Comparison of ENCODE assay signal across 11 mouse cellular contexts in the genomic region with DNA sequence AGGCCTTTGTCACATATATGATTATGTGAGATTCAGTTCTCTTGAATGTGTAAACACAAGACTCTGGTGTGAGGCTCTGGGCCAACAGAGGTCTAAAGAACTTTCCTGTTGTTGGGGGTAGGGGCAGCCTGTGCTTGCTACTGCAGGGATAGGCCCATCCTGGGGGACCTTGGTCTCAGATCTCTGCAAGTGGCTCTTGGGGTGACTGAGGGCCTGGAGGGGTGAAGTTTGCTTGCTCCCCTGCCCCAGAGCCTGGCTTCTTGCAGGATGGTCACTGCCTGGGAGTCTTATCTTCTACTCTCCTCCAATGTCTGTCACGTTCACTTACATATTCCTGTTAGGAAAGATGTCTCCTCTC.
DNase-seq lines count a peak whose midpoint lies in the region; ATAC-seq lines count a peak whose summit lies in the region.
"Had no signal": no experiment of that assay in that cellular context is flagged by ENCODE, and none has a peak within 500 bp of the region (broad histone marks: within the 10 kb centered on the region; RNA-seq: fewer than 3 reads in every experiment).

No protein-coding gene starts in this region.

- no peaks in the 10 kb centered on the region for H3K27me3 ChIP-seq in lung, embryonic 15.5 days
- H3K27me3 ChIP-seq in forebrain, embryonic 11.5 days (ENCODE audit: control insufficient read depth, insufficient read depth, low read length), result no peaks in the 10 kb centered on the region
- H3K27me3 ChIP-seq in intestine, embryonic 15.5 days (replicated peaks), result no peaks in the 10 kb centered on the region
- no peaks in the 10 kb centered on the region for H3K27me3 ChIP-seq in stomach, embryonic 16.5 days (ENCODE audit: control insufficient read depth, insufficient read depth, low read length)

- no peaks in the 10 kb centered on the region for H3K9me3 ChIP-seq in lung, embryonic 15.5 days
- no peaks in the 10 kb centered on the region for H3K9me3 ChIP-seq in forebrain, embryonic 11.5 days (ENCODE audit: control insufficient read depth, low read length)
- no peaks in the 10 kb centered on the region for H3K9me3 ChIP-seq in intestine, embryonic 15.5 days
- H3K9me3 ChIP-seq in stomach, embryonic 16.5 days (replicated peaks; ENCODE audit: control insufficient read depth, low read length), result no peaks in the 10 kb centered on the region

- no peak overlapping the region for H3K9ac ChIP-seq in lung, embryonic 15.5 days
- no peak overlapping the region; the same call in 1 of the 2 replicates for H3K9ac ChIP-seq in forebrain, embryonic 11.5 days (ENCODE audit: low read length)
- no peak overlapping the region for H3K9ac ChIP-seq in intestine, embryonic 15.5 days
- no peak overlapping the region for H3K9ac ChIP-seq in stomach, embryonic 16.5 days (ENCODE audit: low read length)
- H3K9ac ChIP-seq: liver, embryonic 14.5 days had no signal

- peak; percentile 73 for ATAC-seq in lung, embryonic 15.5 days (ENCODE audit: borderline replicate concordance, extremely low read depth, low FRiP score, low TSS enrichment)
- ATAC-seq in forebrain, embryonic 11.5 days (replicated peaks; ENCODE audit: low FRiP score), result peak; percentile 11; the same call in 1 of the 2 replicates
- ATAC-seq in intestine, embryonic 15.5 days, result no peak
- no peak for ATAC-seq in stomach, embryonic 16.5 days (ENCODE audit: insufficient read depth, low FRiP score)

- WGBS in lung, embryonic 15.5 days, result 43% methylated on average over 1 of the region's 1 CpGs
- 62% methylated on average over 1 of the region's 1 CpGs for WGBS in forebrain, embryonic 11.5 days
- WGBS in intestine, embryonic 15.5 days, result 80% methylated on average over 1 of the region's 1 CpGs
- 68% methylated on average over 1 of the region's 1 CpGs for WGBS in stomach, embryonic 16.5 days

- no peak for DNase-seq in lung, postnatal 25 days (ENCODE audit: low spot score)
- no peak for DNase-seq in forebrain, embryonic 11.5 days (ENCODE audit: low spot score)
- DNase-seq in adrenal gland, postnatal 36 days, result no peak
- DNase-seq in right cerebral cortex, postnatal 14 days, result no peak
- DNase-seq: adrenal gland, postnatal 10 days; cerebellum, adult 9-10 months; thymus, postnatal 25 days had no signal

- no peaks in the 10 kb centered on the region for H3K36me3 ChIP-seq in lung, embryonic 15.5 days
- H3K36me3 ChIP-seq in forebrain, embryonic 11.5 days (ENCODE audit: control insufficient read depth, insufficient read depth, low read length), result no peaks in the 10 kb centered on the region
- no peaks in the 10 kb centered on the region for H3K36me3 ChIP-seq in intestine, embryonic 15.5 days
- H3K36me3 ChIP-seq in stomach, embryonic 16.5 days (ENCODE audit: control insufficient read depth, insufficient read depth, low read length), result no peaks in the 10 kb centered on the region

- H3K27ac ChIP-seq in lung, embryonic 15.5 days, result peak overlapping the region; percentile 75
- 0 out of 2 replicates have a peak overlapping the region, but pooled peaks have one; percentile 7 for H3K27ac ChIP-seq in forebrain, embryonic 11.5 days (ENCODE audit: low read depth, low read length)
- H3K27ac ChIP-seq in intestine, embryonic 15.5 days, result no peak overlapping the region
- H3K27ac ChIP-seq in stomach, embryonic 16.5 days (ENCODE audit: low read length), result peak overlapping the region; percentile 86
- H3K27ac ChIP-seq: liver, embryonic 14.5 days had no signal

- H3K4me1 ChIP-seq in lung, embryonic 15.5 days, result peaks cover 38% of the 10 kb centered on the region
- H3K4me1 ChIP-seq in forebrain, embryonic 11.5 days (replicated peaks; ENCODE audit: control insufficient read depth, insufficient read depth, low read length), result peaks cover 9% of the 10 kb centered on the region
- H3K4me1 ChIP-seq in intestine, embryonic 15.5 days (replicated peaks), result peaks cover 17% of the 10 kb centered on the region
- peaks cover 26% of the 10 kb centered on the region for H3K4me1 ChIP-seq in stomach, embryonic 16.5 days (ENCODE audit: control insufficient read depth, insufficient read depth, low read length)

- H3K4me2 ChIP-seq in lung, embryonic 15.5 days, result no peak overlapping the region
- H3K4me2 ChIP-seq in forebrain, embryonic 11.5 days (ENCODE audit: low read depth, low read length, severe bottlenecking), result no peak overlapping the region
- peak overlapping the region; percentile 34; the same call in 1 of the 2 replicates for H3K4me2 ChIP-seq in intestine, embryonic 15.5 days (replicated peaks)
- no peak overlapping the region for H3K4me2 ChIP-seq in stomach, embryonic 16.5 days (ENCODE audit: low read depth, low read length)

- no peak overlapping the region for H3K4me3 ChIP-seq in lung, embryonic 15.5 days
- H3K4me3 ChIP-seq in forebrain, embryonic 11.5 days (ENCODE audit: low read depth, low read length), result no peak overlapping the region
- no peak overlapping the region for H3K4me3 ChIP-seq in intestine, embryonic 15.5 days (replicated peaks)
- no peak overlapping the region for H3K4me3 ChIP-seq in stomach, embryonic 16.5 days (replicated peaks; ENCODE audit: low read length)

Comparison
In these comparisons a context has a peak if more than half of its experiments do, and no peak if none do; other contexts are left out.
1. ATAC-seq: peak in lung, embryonic 15.5 days (single experiment) and forebrain, embryonic 11.5 days (single experiment); none in intestine, embryonic 15.5 days (single experiment) and stomach, embryonic 16.5 days (single experiment).